Mouse (Mus musculus) limb, embryonic 14.5 days (tissue): ENCODE measurements at regions not wholly inside any gene's neighbourhood (a gene's known extent, or its start where the extent isn't known, plus 50 kb on each side); places are given as distances from the start of the nearest gene placed in this dataset.

Source experiments
- ATAC-seq: fragments of 200-750 bp; cut with Nextera tagmentation; 2 replicates; pipeline ENCODE4 v1.8.0; 2017; ENCODE audit warnings: low read depth, moderate number of reproducible peaks, moderate TSS enrichment; ENCODE audit not compliant: low FRiP score
- DNase-seq: peaks from one replicate; pipeline ENCODE4 v3.0.0-alpha.2; 2015; ENCODE audit warnings: low spot score
- H3K27ac ChIP-seq: fragments of 300-500 bp; sonication (generic); replicated peaks from 2 replicates; pipeline ENCODE4 v1.5.1; 2014; ENCODE audit warnings: low read depth, mild to moderate bottlenecking, low read length, moderate library complexity, mixed read lengths
- H3K27me3 ChIP-seq: fragments of 300-500 bp; sonication (generic); 2 replicates; pipeline ENCODE4 v1.6.1; 2014; ENCODE audit warnings: low read length, mixed read lengths; ENCODE audit not compliant: control insufficient read depth, insufficient read depth
- H3K36me3 ChIP-seq: fragments of 300-500 bp; sonication (generic); 2 replicates; pipeline ENCODE4 v1.6.1; 2014; ENCODE audit warnings: mild to moderate bottlenecking, low read length, moderate library complexity, mixed read lengths; ENCODE audit not compliant: control insufficient read depth, insufficient read depth
- H3K4me1 ChIP-seq: fragments of 300-500 bp; sonication (generic); 2 replicates; pipeline ENCODE4 v1.6.1; 2014; ENCODE audit warnings: antibody characterized with exemption, low read length, mixed read lengths; ENCODE audit not compliant: control insufficient read depth, insufficient read depth
- H3K4me2 ChIP-seq: fragments of 300-500 bp; sonication (generic); replicated peaks from 2 replicates; pipeline ENCODE4 v1.6.1; 2014; ENCODE audit warnings: low read depth, mild to moderate bottlenecking, low read length, moderate library complexity; ENCODE audit not compliant: severe bottlenecking
- H3K4me3 ChIP-seq: fragments of 300-500 bp; sonication (generic); replicated peaks from 2 replicates; pipeline ENCODE4 v1.5.1; 2014; ENCODE audit warnings: low read length
- H3K9ac ChIP-seq: fragments of 300-500 bp; sonication (generic); 2 replicates; pipeline ENCODE4 v1.6.1; 2014; ENCODE audit warnings: mild to moderate bottlenecking, low read depth, low read length, moderate library complexity; ENCODE audit not compliant: severe bottlenecking
- H3K9me3 ChIP-seq: fragments of 300-500 bp; sonication (generic); 2 replicates; pipeline ENCODE4 v1.6.1; 2016; ENCODE audit warnings: low read length; ENCODE audit not compliant: control insufficient read depth
- POLR2A ChIP-seq: fragments of 200-500 bp; IDR thresholded peaks from 2 replicates; pipeline ENCODE4 v1.8.0; 2012; ENCODE audit warnings: inconsistent platforms, mild to moderate bottlenecking, moderate library complexity, borderline replicate concordance; ENCODE audit not compliant: insufficient read depth, insufficient read length; ENCODE audit errors: extremely low read depth
- WGBS: fragments of 180-500 bp; shearing (Covaris S2); extraction: QIAGEN DNeasy Blood & Tissue Kit; methylation state at CpG from one replicate; pipeline ENCODE4 v1.1.7; 2014; 5-methylcytosine and 5-hydroxymethylcytosine counted together

GRCm38 (mm10) chr10:66865010-66865582 is 230.8 kb upstream of the Jmjd1c start:
- H3K9ac ChIP-seq, result no peak overlapping the region
- no peak overlapping the region for H3K27ac ChIP-seq
- no peak for ATAC-seq
- no peaks in the 10 kb centered on the region for H3K36me3 ChIP-seq
- no peak overlapping the region for H3K4me3 ChIP-seq
- no peaks in the 10 kb centered on the region for H3K4me1 ChIP-seq
- no peaks in the 10 kb centered on the region for H3K9me3 ChIP-seq
- no peak for TF ChIP-seq POLR2A
- DNase-seq, result no peak
- no peak overlapping the region for H3K4me2 ChIP-seq
- no peaks in the 10 kb centered on the region for H3K27me3 ChIP-seq
- WGBS, result 60% methylated on average over 10 of the region's 10 CpGs

GRCm38 (mm10) chr10:66871133-66871664 is 224.7 kb upstream of the Jmjd1c start:
- no peak overlapping the region for H3K27ac ChIP-seq
- H3K4me1 ChIP-seq, result no peaks in the 10 kb centered on the region
- WGBS, result 62% methylated on average over 4 of the region's 4 CpGs
- no peaks in the 10 kb centered on the region for H3K9me3 ChIP-seq
- no peak overlapping the region for H3K4me2 ChIP-seq
- H3K9ac ChIP-seq, result no peak overlapping the region
- no peak for TF ChIP-seq POLR2A
- no peaks in the 10 kb centered on the region for H3K27me3 ChIP-seq
- no peak overlapping the region for H3K4me3 ChIP-seq
- DNase-seq (no peak), ATAC-seq (no peak)
- H3K36me3 ChIP-seq, result no peaks in the 10 kb centered on the region

- no peak for TF ChIP-seq POLR2A
- no peak overlapping the region for H3K9ac ChIP-seq
These were observed 224.3 kb upstream of the Jmjd1c start for GRCm38 (mm10) chr10:66871673-66872072.

DNA sequence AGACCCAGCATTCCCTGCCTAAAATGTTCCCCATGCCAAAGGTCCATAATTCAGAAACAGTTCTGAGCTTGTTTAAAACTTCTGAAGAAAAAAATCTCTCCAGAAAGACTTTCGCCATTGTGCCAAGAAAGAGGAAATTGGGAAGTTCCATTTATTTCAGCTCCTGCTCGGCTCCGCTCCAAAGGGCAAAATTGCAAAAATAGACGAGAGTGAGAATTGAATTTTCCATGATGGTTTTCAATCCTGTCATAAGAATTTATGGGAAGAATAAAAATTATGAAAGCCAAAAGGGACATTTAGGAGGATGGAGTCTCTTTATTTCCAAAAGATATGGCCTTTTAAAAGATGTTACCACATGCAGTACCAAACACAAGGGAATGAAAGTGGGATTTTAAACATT is 222.5 kb upstream of the Jmjd1c start:
- no peak for ATAC-seq
- no peak for DNase-seq
- H3K27me3 ChIP-seq, result no peaks in the 10 kb centered on the region
- WGBS, result 75% methylated on average over 4 of the region's 4 CpGs
- no peak overlapping the region for H3K27ac ChIP-seq
- no peak for TF ChIP-seq POLR2A
- no peaks in the 10 kb centered on the region for H3K4me1 ChIP-seq
- H3K4me2 ChIP-seq, result no peak overlapping the region
- H3K9ac ChIP-seq, result no peak overlapping the region
- H3K4me3 ChIP-seq, result no peak overlapping the region
- no peaks in the 10 kb centered on the region for H3K36me3 ChIP-seq
- no peaks in the 10 kb centered on the region for H3K9me3 ChIP-seq

More at GRCm38 (mm10) chr10:66871673-66872072, 224.3 kb upstream of the Jmjd1c start:
- no peak overlapping the region for H3K4me2 ChIP-seq
- DNase-seq, result no peak
- H3K27me3 ChIP-seq, result no peaks in the 10 kb centered on the region
- H3K27ac ChIP-seq, result no peak overlapping the region
- H3K36me3 ChIP-seq, result no peaks in the 10 kb centered on the region
- no peak overlapping the region for H3K4me3 ChIP-seq
- H3K4me1 ChIP-seq, result no peaks in the 10 kb centered on the region
- WGBS, result 67% methylated on average over 1 of the region's 1 CpGs
- no peak for ATAC-seq
- no peaks in the 10 kb centered on the region for H3K9me3 ChIP-seq

DNA sequence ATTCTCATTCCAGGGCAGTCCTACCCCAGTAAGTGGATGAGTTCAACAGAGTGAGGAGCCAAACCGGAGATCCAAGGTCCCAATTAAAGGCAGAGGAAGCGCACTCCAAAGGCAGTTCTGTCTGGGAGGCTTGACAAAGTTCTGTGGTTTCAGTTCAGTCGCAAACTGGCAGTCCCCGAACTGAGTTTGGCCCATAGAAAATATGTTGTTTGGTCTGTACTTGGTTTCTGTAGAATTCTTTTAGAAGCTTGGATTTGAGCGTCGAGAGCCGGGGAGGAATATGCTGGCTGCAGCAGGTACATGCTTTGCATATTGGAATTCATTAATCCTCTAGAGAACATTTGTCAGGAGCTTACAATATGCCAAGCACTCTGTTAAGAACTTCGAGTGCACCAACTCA is 216.9 kb upstream of the Jmjd1c start:
- WGBS, result 56% methylated on average over 8 of the region's 8 CpGs
- H3K36me3 ChIP-seq, result no peaks in the 10 kb centered on the region
- H3K27ac ChIP-seq, result no peak overlapping the region
- DNase-seq (no peak), ATAC-seq (no peak; the same call in 1 of the 2 replicates)
- TF ChIP-seq POLR2A, result no peak
- H3K9me3 ChIP-seq, result no peaks in the 10 kb centered on the region
- H3K9ac ChIP-seq, result no peak overlapping the region
- H3K4me1 ChIP-seq, result no peaks in the 10 kb centered on the region; the same call in 1 of the 2 replicates
- no peaks in the 10 kb centered on the region for H3K27me3 ChIP-seq
- no peak overlapping the region for H3K4me2 ChIP-seq
- H3K4me3 ChIP-seq, result no peak overlapping the region
